Mouse (Mus musculus): ENCODE results near the gene Atoh8. TPM values are rescaled to one million over a fixed set of nuclear protein-coding genes. Genes with fewer than 3 reads are reported as not detected.

Gene Atoh8
- polyA plus RNA-seq, 3 experiments from 2014 or later: not detected

DNA sequence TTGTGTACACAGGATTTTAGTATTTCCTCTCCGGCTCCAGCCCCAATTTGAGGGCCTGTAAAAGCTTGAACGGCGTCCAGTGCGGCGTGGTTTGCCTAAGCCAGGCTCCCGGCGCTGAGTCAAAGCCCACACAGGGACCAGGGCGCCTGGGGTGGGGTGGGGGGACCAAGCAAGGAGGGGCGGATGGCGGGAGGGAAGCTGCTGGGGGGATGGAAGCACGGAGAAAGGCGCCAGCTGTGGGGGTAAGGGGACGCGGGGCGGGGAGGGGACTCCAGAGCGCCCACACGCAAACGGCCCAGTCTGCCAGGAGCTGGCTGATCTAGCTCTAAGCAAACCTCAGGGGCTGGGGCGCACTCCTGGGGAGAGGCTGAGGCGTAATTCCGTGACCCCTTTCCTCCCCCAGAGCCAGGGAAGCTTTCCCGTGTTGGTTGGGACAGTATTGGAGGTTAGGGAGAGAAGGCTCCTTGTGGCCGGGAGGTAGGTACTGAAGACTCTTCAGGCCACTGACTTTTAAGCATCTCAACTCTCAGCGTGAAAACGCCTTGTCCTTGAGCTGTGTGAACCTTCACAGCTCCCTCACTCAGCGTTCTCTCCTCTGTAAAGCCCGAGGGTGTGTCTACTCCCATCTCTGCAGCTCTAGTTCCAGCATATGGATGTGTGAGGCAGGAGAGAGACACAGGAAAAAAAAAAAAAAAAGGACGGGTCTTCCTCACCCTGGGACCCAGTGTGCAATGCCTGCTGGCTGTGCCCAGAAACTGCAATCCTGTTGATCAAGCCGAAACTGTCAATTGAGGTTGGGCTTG is 46.1 kb downstream of the Atoh8 start:
- no peak for ATAC-seq

DNA sequence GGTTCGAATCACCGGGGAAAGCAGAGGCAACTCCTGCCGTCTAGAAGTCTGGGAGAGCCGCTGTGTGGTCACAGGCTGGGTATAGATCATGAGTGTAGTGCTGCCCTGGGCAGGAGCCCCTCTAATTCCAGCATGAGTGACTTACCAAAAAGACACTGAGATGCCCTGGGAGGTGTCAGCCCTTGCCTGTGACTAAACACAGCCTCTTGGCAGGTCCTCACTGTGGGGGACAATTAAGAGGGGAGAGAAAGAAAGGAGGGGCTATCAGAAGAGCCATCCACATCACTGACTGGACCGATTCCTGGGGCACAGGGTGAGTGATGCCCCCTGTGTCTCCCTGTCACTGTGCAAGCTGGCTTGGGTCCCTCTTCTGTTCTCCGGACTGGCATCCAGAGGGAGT is 48.6 kb downstream of the Atoh8 start:
- ATAC-seq: no peak

DNA sequence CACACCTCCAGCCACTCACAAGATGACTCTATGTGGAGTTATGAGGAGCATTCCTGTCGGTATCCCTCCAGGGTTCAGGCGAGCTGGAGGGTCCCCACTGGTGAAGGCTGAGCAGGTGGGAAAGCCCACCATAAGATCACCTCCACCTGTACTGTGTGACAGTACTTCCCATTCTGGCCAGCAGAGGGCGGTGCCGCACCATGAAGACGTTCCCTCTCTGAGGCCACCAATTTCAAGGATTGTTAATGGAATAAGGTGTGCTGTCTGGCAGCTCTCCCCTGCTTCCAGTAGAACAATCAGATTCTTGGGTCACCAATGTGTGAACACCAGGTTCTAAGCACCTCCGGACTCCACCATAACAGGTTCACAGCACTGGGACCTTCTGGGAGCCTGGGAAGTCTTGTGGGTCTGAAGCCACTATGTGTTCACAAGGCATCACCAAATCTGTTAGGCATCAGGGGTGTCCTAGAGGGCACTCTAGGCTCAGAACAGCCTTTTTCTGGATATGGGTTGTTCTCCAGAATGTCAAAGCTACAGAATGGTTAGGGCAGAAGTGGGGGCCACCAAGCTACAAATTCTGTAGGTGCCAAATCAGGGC is 49.4 kb downstream of the Atoh8 start:
- ATAC-seq: peak; percentile 54

DNA sequence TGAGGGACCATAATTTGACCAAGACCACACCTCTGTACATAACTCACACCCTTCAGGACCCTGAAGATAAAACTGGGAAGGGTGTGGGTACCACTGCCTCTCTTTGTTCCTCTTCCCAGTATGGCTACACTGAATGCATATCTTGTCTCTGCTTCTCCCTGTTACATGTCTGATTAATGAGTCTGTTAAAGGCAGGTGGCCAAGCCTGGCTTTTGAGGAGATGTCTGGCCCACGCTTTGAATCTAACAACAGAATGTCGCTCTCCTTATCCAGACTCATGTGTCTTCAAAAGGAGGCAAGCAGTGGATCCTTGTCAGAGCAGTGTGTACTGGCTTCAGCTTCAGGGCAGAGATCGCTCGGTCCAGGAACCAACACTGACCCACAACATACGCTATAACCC is 50.8 kb downstream of the Atoh8 start:
- no peak for ATAC-seq

DNA sequence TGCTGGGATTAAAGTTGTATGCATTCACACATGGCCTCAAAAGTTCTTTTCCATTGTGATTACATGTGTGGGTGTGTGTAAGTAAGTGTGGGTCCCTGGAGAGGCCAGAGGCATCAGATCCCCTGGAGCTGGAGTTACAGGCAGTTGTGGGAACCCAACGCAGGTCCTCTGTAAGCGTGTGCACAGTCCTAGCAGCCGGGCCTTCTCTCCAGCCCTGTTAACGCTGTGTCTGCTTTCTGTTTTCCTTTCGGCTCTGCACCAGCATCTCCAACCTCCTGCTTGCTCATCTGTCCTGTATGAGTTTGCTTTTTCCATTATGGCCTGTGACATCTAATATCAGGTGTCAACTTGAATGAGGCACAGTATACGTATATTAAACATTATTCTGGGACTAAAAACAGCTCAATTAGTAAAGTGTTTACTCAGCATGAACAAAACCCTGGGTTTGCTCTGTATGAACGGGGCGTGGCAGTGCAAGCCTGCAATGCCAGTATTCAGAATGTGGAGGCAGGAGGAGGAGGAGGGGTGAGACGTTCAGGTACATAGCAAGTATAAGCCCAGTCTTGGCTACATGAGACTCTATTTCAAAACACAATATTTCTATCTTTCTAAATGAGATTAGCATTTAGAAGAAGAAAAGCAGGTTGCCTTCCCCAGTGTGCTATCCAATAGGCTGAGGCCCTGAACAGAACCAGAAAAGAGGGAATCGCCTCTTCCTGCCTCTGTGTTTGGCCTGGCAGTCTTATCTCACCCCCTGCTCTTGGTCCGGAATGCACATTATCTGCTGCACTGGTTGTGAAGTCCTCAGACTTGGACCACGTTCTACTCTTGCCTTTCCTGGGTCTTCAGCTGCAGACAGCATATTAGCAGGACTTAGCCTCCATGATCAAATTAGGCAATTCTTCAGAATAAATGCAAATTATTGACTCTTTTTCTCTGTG is 55.5 kb downstream of the Atoh8 start:
- no peak for ATAC-seq

DNA sequence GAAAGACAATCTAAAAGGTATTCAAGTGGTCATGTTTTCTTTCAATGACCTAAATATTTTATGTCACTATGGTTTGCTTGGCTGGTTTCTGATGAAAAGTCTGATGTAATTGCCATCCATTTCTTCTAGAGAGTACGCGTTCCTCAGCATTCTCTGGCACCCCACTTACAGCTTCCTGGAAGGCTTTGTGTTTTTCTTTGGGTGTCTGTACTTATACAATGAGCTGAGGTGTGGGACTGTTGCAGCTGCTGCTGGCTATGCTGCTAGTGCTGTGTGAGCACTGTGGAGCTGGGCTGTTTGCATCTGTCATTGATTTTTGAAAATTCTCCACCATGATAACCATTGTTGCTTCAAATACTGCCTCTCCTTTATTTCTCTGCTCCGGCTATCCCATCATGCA is 56.4 kb downstream of the Atoh8 start:
- no peak for ATAC-seq

DNA sequence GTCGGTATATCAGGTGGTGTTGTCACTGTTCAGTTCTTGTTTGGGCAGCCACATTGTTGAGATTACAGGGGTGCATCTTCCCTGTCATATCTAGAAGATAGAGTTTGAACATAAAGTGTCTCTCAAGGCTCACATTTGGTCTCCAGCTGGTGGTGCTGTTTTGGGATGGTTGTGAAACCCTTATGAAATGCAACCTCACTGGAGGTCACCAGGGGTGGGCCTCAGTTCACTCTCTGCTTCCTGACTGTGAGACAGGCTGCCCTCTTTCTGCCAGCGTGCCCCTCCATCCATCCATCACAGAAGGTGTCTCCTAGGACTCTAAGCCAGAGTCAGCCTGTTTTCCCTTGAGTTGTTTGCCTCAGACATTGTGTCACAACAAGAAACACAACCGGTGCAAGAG is 58.0 kb downstream of the Atoh8 start:
- no peak for ATAC-seq

DNA sequence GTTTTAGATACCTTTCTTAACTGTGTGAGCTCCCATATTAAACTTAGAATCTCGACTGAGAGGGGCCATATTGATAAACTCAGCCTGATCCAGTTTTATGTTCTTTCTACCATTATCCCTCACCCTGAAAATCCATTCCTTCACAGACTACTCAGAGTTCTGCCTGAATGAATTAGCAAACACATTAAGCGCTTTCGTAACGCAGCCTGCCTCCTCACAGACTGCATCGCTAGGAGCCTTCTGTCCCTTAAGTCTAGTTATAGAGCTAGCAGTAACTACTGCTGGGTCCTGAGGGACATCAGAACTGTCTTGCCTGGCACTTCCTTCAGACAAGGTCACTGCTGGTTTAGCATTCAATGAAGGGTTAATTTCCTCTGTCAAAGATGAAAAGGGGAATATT is 59.4 kb downstream of the Atoh8 start:
- no peak for ATAC-seq

DNA sequence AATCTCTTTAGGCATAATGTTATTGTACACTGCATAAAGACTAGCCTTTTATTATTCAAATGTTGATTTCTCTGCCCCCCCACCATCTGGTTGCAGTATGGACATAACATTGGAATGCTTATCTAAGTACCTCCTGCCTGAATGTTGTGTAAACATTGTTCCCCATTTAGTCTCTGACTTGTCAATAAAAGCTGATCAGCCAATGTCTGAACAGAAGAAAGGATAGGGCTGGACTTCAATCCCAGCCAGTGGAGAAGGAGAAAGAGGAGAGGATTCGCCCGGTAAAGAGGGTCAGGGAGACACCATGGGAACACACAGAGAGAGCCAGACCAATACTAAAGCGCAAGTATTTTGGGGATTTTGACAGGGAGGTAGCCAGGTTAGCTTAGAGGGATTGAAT is 60.0 kb downstream of the Atoh8 start:
- ATAC-seq: no peak

DNA sequence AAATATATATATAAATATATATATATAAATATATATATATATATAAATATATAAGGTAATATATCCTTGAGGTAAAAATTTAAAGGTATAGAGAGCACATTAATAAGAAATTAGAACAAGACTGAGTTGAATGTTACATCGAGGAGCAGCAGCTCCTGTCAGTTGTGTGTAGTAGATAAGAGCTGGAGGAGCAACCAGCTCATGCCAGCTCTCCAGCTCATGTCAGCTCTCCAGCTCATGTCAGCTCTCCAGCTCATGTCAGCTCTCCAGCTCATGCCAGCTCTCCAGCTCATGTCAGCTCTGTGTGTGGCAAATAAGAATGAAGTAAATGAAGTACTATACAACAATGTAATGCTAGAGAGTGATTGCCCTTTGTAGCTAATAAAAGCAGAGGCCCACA is 62.0 kb downstream of the Atoh8 start:
- no peak for ATAC-seq

DNA sequence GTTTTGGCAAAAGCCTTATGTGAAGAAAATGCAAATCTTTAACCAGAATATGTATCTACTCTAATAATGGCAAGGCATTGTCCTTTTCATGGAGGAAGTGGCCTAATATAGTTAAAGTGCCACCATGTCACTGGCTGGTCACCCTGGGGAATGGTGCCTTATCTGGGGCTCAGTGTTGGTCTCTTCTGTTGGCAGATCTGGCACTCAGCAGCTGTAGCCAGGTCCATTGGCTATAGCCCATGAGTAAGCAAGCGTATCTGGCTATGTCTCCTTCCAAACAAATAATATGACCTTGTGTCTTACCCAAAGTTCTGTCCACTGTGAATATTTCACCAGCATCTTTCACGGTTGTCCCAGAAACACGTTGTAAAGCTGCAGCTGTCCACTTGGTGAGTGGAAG is 64.0 kb downstream of the Atoh8 start:
- no peak for ATAC-seq

DNA sequence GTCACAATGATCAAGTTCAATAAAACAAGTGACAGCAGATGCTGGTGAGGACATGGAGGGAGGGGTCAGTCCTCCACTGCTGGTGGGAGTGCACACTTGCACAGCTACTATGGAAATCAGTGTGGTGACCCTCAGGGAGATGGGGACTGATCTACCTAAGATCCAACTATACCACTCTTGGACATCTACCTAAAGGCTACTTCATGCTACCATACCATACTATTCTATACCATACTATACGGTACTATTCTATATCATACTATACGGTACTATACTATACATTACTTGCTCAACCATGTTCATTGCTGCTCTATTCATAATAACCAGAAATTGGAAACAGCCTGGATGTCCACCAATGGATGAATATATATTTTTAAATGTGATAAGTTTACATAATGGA is 69.5 kb downstream of the Atoh8 start:
- no peak for ATAC-seq

DNA sequence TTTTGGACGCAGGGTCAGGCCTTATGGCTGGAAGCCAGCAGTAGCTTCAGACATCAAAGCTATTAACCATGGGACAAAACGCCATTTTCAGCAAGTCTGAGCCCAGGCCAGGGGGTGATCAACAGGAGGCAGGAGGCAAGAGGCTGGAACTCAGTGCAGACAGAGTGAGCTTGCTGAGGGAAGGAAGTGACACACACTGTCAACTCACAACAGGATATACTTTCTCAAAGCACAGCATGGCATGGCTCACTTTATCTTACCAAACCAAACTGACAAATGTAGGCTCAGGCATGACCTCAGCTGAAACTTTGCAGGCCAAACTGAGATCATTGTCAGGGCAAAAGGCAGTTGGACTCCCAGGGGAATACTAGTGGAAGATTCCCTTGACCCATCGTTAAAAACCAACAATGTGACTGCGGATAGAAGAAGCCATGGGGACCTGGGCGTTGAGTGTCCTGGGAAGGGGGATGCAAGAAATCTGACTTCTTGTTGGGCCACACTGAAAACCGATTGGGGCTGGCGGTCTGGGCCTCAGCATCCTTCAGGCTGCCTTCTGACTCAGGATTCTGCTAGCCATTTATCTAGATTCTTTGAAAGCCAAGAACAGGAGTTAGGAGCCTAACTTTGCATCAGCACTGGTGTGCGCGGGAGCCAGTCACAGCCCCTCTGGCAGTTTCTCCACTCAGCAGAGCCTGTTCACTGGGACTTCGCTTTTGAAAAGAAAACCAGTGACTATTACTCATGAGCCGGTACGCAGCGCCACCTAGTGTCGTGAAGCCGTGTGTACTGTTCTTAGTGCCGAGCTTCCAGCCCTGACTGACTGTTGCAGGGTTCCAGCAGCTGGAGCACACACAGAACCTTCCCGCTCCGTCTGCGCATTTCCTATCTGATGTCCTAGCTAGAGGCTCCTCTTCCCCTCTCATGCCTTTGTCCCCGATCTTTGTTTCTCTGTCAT is 70.8 kb downstream of the Atoh8 start:
- peak; percentile 93 for ATAC-seq

DNA sequence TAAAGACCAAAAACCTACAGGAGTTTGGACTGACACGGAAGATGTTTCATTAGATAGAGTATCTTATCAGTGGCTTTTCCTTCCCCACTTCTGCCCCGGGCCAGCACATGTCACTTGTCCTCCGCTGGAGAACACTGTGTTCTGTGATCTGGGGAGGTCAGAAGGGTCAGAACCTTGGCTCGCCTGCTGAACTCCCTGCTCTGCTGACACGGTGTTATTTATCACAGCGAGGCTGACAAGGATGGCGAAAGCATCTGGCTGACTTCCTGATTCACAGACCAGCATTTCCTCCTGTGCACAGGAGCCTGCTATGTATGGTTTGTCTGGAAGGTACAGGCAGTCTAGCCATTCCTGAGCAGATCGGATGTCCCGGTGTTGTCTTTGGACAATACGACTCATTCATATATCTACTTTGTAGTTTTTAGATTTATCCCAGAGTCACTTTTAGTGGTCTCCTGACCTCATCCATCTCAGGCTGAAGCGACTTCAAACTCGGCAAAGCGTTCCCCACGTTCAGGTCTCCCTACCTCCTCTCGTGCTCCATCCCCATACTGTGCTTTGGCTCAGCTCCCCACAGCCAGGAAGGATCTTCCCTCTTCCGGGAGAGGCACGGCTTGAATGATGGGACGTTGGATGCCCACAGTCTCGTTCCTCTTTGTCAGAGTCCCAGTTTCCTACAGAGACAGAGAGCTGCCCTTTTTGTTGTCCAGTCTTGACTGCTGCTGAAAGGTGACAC is 73.1 kb downstream of the Atoh8 start:
- ATAC-seq: no peak

DNA sequence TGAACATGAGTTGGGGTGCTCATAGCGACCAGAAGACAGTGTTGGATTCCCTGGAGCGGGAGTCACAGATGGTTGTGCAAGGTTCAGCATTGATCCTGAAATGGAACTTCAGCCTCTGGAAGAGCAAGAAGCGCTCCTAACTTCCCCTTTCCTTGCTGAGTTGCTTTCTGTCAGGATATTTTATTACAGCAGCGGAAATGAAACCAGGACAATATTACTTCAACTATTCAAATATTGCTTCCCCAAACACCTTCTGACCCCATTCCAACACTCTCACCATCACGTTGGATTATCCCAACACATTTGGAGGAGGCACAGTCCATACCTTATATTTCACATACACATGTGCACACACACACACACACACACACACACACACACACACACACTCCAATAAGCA is 73.6 kb downstream of the Atoh8 start:
- ATAC-seq: no peak

DNA sequence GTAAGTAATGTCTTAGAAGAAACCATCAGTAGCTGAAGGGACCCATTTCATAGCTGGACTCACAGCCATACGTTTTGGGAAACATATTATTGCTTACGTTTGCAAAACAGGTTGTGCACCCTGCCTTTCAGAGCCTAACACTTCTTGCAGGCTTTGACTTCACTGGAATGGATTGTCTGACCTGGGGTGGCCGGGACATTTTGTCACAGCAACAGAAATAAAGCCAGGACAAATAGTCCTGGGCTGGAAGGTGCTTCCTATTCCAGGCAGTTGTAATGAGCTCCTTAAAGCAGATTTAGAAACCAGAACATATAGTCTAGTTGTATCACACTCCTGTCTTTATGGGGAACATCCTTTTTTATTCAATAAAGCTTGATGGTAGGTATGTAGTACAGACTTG is 74.4 kb downstream of the Atoh8 start:
- no peak for ATAC-seq

DNA sequence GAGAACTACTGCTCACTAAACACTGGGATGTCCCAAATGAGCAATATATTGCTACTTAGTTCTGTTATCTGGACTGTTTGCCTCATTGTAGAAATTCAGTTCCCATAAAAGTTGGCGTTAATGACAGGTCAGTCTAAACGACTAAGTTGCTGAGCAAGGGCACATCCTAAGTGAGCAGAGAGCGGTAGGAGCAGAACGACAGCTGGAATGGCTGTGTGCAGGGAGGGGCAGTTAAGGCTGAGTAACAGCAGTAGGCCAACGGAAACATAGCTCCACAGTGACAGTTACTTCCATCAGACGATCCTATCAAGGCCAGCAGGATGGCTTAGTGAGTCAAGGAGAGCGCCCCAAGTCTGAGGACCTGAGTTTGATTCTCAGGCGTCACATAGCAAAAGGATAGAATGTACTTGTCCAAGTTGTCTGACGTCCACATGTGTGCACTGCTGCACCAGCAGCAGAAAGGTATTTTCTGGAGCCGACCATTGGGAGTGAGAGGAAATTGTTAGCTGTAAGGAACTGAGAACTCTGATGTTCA is 75.4 kb downstream of the Atoh8 start:
- ATAC-seq: no peak

DNA sequence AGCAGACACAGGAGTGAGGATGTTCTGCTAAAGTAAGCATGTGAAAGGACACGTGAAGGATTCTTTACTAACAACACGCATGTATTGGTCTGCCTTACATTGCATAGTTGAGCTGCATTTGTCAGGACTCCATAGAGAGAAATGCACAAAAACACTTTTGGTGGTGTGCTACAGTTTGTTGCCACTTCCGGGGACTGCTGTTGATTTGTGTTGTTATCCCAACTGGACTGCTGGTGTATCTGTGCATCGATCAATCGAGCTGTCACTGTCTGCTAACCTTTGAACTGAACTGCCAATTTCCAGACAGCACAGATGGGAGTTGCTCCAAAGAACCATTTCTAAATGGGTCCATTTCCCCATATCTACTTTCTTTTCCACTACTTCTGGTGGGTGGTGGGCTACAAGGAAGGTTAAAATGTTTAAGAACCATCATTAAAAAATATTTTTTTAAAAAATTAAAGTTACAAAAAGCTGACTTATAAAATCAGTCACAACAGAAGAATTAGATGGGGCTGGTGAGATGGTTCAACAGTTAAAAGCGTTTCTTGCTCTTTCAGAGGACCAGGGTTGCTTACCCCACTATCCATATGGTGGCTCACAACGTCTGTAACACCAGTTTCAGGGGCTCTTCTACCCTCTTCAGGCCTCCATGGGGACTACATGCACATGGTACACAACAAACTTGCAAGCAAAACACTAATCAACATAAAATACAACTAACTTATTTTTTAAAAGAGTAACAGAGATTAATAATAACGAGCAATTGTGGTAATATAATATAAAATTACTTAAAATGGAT is 76.2 kb downstream of the Atoh8 start:
- ATAC-seq: no peak

All from inflammation-experienced regulatory T-cells, adult 6 months (primary cell).